ENCODE assay signal across 24 mouse cellular contexts in genomic region chr2:69382838-69383237, GRCm38 (mm10). TPM values are rescaled to one million over a fixed set of nuclear protein-coding genes. Genes with fewer than 3 reads are reported as not detected.
DNase-seq lines count a peak whose midpoint lies in the region; ATAC-seq and TF ChIP-seq lines count a peak whose summit lies in the region.
"Had no signal": no experiment of that assay in that cellular context is flagged by ENCODE, and none has a peak within 500 bp of the region (broad histone marks: within the 10 kb centered on the region; RNA-seq: fewer than 3 reads in every experiment).

No protein-coding gene starts in this region.

- 57% methylated on average over 5 of the region's 5 CpGs for WGBS in stomach, embryonic 14.5 days
- 87% methylated on average over 5 of the region's 5 CpGs for WGBS in hindbrain, postnatal 0 days

- H3K4me3 ChIP-seq in CH12.LX (replicated peaks in 1 of 3; ENCODE audit: low read depth in 2 of 3, low read length in 2 of 3, poor library complexity in 1 of 3) = no peak overlapping the region
- no peak overlapping the region for H3K4me3 ChIP-seq in stomach, embryonic 14.5 days (ENCODE audit: low read depth, low read length)
- H3K4me3 ChIP-seq in hindbrain, postnatal 0 days (ENCODE audit: low read length) = no peak overlapping the region
- H3K4me3 ChIP-seq: embryonic facial prominence, embryonic 12.5 days; heart, adult 2 months; heart, embryonic 15.5 days; hindbrain, embryonic 10.5 days had no signal

- TF ChIP-seq CTCF in CH12.LX (conservative IDR thresholded peaks at IDR 0.05 in 1 of 2, IDR thresholded peaks at IDR 0.05 in 1 of 2; ENCODE audit: low read depth in 2 of 2, low read length in 2 of 2) = no peak
- TF ChIP-seq CTCF in hindbrain, postnatal 0 days (IDR thresholded peaks at IDR 0.05; ENCODE audit: low read depth) = no peak

- TF ChIP-seq POLR2A in CH12.LX (IDR thresholded peaks at IDR 0.05; ENCODE audit: low read depth, low read length) = no peak

- TF ChIP-seq EP300 in CH12.LX (IDR thresholded peaks at IDR 0.05; ENCODE audit: low read length) = no peak

- H3K9ac ChIP-seq in CH12.LX (ENCODE audit: insufficient read depth, low read depth) = no peak overlapping the region
- no peak overlapping the region for H3K9ac ChIP-seq in stomach, embryonic 14.5 days (replicated peaks; ENCODE audit: low read depth, low read length)
- H3K9ac ChIP-seq in hindbrain, postnatal 0 days (replicated peaks; ENCODE audit: low read length) = no peak overlapping the region
- H3K9ac ChIP-seq: embryonic facial prominence, embryonic 12.5 days; heart, embryonic 15.5 days; hindbrain, embryonic 14.5 days had no signal

- intact Hi-C loops in left cerebral cortex, postnatal 25 days (cut with DNase I) = no loop called here

- DNase-seq in CH12.LX (ENCODE audit: extremely low read depth) = no peak
- no peak for DNase-seq in hindbrain, postnatal 0 days (ENCODE audit: low spot score)
- no peak for DNase-seq in spleen, adult 18-20 months
- DNase-seq in lung, postnatal 14 days = no peak
- no peak for DNase-seq in left cerebral cortex, postnatal 25 days (ENCODE audit: low spot score in 2 of 2)
- DNase-seq: adrenal gland, adult 2 months; adrenal gland, postnatal 25 days; cerebellum, adult 2 months; cerebellum, postnatal 14 days; gastrocnemius, postnatal 10 days; heart, adult 2 months; heart, postnatal 14 days had no signal

- H3K27ac ChIP-seq in CH12.LX (ENCODE audit: insufficient read depth, low read depth) = no peak overlapping the region
- no peak overlapping the region for H3K27ac ChIP-seq in stomach, embryonic 14.5 days (ENCODE audit: low read length)
- H3K27ac ChIP-seq in hindbrain, postnatal 0 days = no peak overlapping the region
- H3K27ac ChIP-seq: embryonic facial prominence, embryonic 12.5 days; heart, adult 2 months; heart, embryonic 15.5 days; hindbrain, embryonic 10.5 days; hindbrain, embryonic 14.5 days had no signal

- dilution Hi-C loops in CH12.LX (cut with MboI; ENCODE audit: extremely low pct_ligation_motif_present, extremely low pct_unique_long_range_greater_than_20kb, low sequenced_read_pairs) = no loop called here

- H3K9me3 ChIP-seq in CH12.LX (replicated peaks; ENCODE audit: low read length) = no peaks in the 10 kb centered on the region
- no peaks in the 10 kb centered on the region for H3K9me3 ChIP-seq in stomach, embryonic 14.5 days (ENCODE audit: control insufficient read depth, low read depth, low read length)
- no peaks in the 10 kb centered on the region for H3K9me3 ChIP-seq in hindbrain, postnatal 0 days (ENCODE audit: low read length)
- H3K9me3 ChIP-seq: embryonic facial prominence, embryonic 12.5 days; heart, embryonic 15.5 days; hindbrain, embryonic 10.5 days had no signal

- no peaks in the 10 kb centered on the region for H3K79me2 ChIP-seq in CH12.LX (replicated peaks; ENCODE audit: control insufficient read depth, extremely low read depth, insufficient read depth, poor library complexity, severe bottlenecking)

- in situ Hi-C loops in CH12.LX (cut with MboI; ENCODE audit: low pct_ligation_motif_present, low pct_unique_long_range_greater_than_20kb, low sequenced_read_pairs) = no loop called here

- no peaks in the 10 kb centered on the region for H3K36me3 ChIP-seq in CH12.LX (replicated peaks in 1 of 2; ENCODE audit: control insufficient read depth in 1 of 2, insufficient read depth in 1 of 2, low read length in 1 of 2)
- H3K36me3 ChIP-seq in stomach, embryonic 14.5 days (ENCODE audit: control insufficient read depth, insufficient read depth, low read length) = no peaks in the 10 kb centered on the region
- H3K36me3 ChIP-seq in hindbrain, postnatal 0 days (ENCODE audit: insufficient read depth, low read length) = no peaks in the 10 kb centered on the region
- H3K36me3 ChIP-seq: embryonic facial prominence, embryonic 12.5 days; heart, embryonic 15.5 days; hindbrain, embryonic 10.5 days had no signal

- peak; percentile 38 for ATAC-seq in granulocyte monocyte progenitor cell, adult 5-6 weeks (replicated peaks; ENCODE audit: poor library complexity, severe bottlenecking)
- peak; percentile 19 for ATAC-seq in megakaryocyte progenitor cell, adult 5-6 weeks (replicated peaks; ENCODE audit: poor library complexity)
- ATAC-seq in stomach, embryonic 14.5 days (ENCODE audit: insufficient number of reproducible peaks, insufficient read depth, low FRiP score, low read depth) = 0 out of 2 replicates have a peak, but pooled peaks have one; percentile 21
- no peak for ATAC-seq in hindbrain, postnatal 0 days
- ATAC-seq: forebrain, embryonic 16.5 days; Patski had no signal

- peaks cover 8 to 44% of the 10 kb centered on the region in 2 experiments for H3K4me1 ChIP-seq in CH12.LX (ENCODE audit: control insufficient read depth in 1 of 2, insufficient read depth in 2 of 2)
- H3K4me1 ChIP-seq in stomach, embryonic 14.5 days (ENCODE audit: control insufficient read depth, insufficient read depth, low read length) = no peaks in the 10 kb centered on the region
- H3K4me1 ChIP-seq in hindbrain, postnatal 0 days (ENCODE audit: insufficient read depth, low read length) = no peaks in the 10 kb centered on the region
- H3K4me1 ChIP-seq: embryonic facial prominence, embryonic 12.5 days; hindbrain, embryonic 10.5 days had no signal

- TF ChIP-seq RAD21 in CH12.LX (IDR thresholded peaks at IDR 0.05; ENCODE audit: low read depth, low read length) = no peak

- H3K27me3 ChIP-seq in CH12.LX (replicated peaks) = no peaks in the 10 kb centered on the region
- H3K27me3 ChIP-seq in stomach, embryonic 14.5 days (ENCODE audit: control insufficient read depth, insufficient read depth, low read length) = no peaks in the 10 kb centered on the region
- H3K27me3 ChIP-seq in hindbrain, postnatal 0 days (ENCODE audit: insufficient read depth, low read length) = no peaks in the 10 kb centered on the region
- H3K27me3 ChIP-seq: embryonic facial prominence, embryonic 12.5 days; heart, embryonic 15.5 days; Patski had no signal

- H3K4me2 ChIP-seq in CH12.LX (ENCODE audit: insufficient read depth, low read depth, poor library complexity, severe bottlenecking) = peak overlapping the region; percentile 6; the same call in 1 of the 2 replicates
- no peak overlapping the region for H3K4me2 ChIP-seq in stomach, embryonic 14.5 days (replicated peaks; ENCODE audit: low read depth, low read length)
- no peak overlapping the region for H3K4me2 ChIP-seq in hindbrain, postnatal 0 days (ENCODE audit: low read depth, low read length)
- H3K4me2 ChIP-seq: embryonic facial prominence, embryonic 12.5 days; heart, embryonic 11.5 days; heart, embryonic 15.5 days; hindbrain, embryonic 14.5 days had no signal

TF ChIP-seq in CH12.LX, 34 proteins besides CTCF, POLR2A, EP300 and RAD21:
- TF ChIP-seq NRF1 (IDR thresholded peaks at IDR 0.05; ENCODE audit: low read depth, low read length) = no peak
- no peak for TF ChIP-seq HCFC1 (IDR thresholded peaks at IDR 0.05; ENCODE audit: low read depth, low read length)
- no peak for TF ChIP-seq ZMIZ1 (IDR thresholded peaks at IDR 0.05; ENCODE audit: low read depth, low read length)
- no peak for TF ChIP-seq PAX5 (IDR thresholded peaks at IDR 0.05; ENCODE audit: low read length)
- TF ChIP-seq BHLHE40 (IDR thresholded peaks at IDR 0.05; ENCODE audit: low read depth, low read length) = no peak
- no peak for TF ChIP-seq MAZ (IDR thresholded peaks at IDR 0.05; ENCODE audit: low read depth, low read length)
- TF ChIP-seq E2F4 (IDR thresholded peaks at IDR 0.05; ENCODE audit: insufficient replicate concordance, low read depth, low read length) = no peak
- TF ChIP-seq GABPA (IDR thresholded peaks at IDR 0.05; ENCODE audit: insufficient replicate concordance, low read depth, low read length) = no peak
- TF ChIP-seq USF1 (IDR thresholded peaks at IDR 0.05; ENCODE audit: low read depth, low read length) = no peak

RNA-seq across cellular contexts. Expression of gene Dhrs9, which starts 2.6 kb away (rescaled TPM):
- total RNA-seq in CH12.LX (2012; rRNA removed) (not detected in 2 replicates), CH12.LX (2014; rRNA removed) (not detected in 2 replicates)
- polyA plus RNA-seq in CH12.LX (2012; ENCODE audit: insufficient read length, low read depth) = not detected in 2 replicates
- total RNA-seq in granulocyte monocyte progenitor cell, adult 5-6 weeks (2014; fragmentation: Nextera tagmentation) = 0.09 TPM in 1 of 2 replicates, not detected in the other
- 0.73 and 0.82 TPM in 2 replicates for total RNA-seq in granulocyte monocyte progenitor cell, adult 5-6 weeks (2017)
- total RNA-seq in megakaryocyte progenitor cell, adult 5-6 weeks (2015) = 0.69 and 1.3 TPM in 2 replicates
- 0.58 and 1.2 TPM in 2 replicates for total RNA-seq in megakaryocyte progenitor cell, adult 5-6 weeks (2017)
- 0.73 and 0.94 TPM in 2 replicates for polyA plus RNA-seq in stomach, embryonic 14.5 days (2014; fragmentation: Nextera tagmentation; extraction: Ambion mirVana)
- total RNA-seq in hindbrain, postnatal 0 days (2014; rRNA removed) = not detected in 2 replicates
- polyA plus RNA-seq in hindbrain, postnatal 0 days (2015; fragmentation: Nextera tagmentation; extraction: Ambion mirVana) = 0.04 TPM in 1 of 2 replicates, not detected in the other
- under 1 TPM in 1 of 2 experiments, not detected in 1; 0.09 TPM for total RNA-seq in left cerebral cortex, postnatal 25 days (2021)
- polyA plus RNA-seq: cerebellum, adult 2 months; cortical plate, adult 2 months; embryonic facial prominence, embryonic 12.5 days; forebrain, embryonic 11.5 days; forebrain, embryonic 16.5 days; heart, embryonic 11.5 days; hindbrain, embryonic 10.5 days; hindbrain, embryonic 14.5 days had no signal

RNA-seq across cellular contexts. Expression of gene Abcb11, which starts 40.4 kb away (rescaled TPM):
- not detected in 2 replicates for total RNA-seq in CH12.LX (2012; rRNA removed)
- 0.16 TPM in 1 of 2 replicates, not detected in the other for total RNA-seq in CH12.LX (2014; rRNA removed)
- polyA plus RNA-seq in CH12.LX (2012; ENCODE audit: insufficient read length, low read depth) = not detected in 2 replicates
- total RNA-seq in granulocyte monocyte progenitor cell, adult 5-6 weeks (2014; fragmentation: Nextera tagmentation) = not detected in 2 replicates
- total RNA-seq in granulocyte monocyte progenitor cell, adult 5-6 weeks (2017) = not detected in 2 replicates
- total RNA-seq in megakaryocyte progenitor cell, adult 5-6 weeks (2015) = not detected in 2 replicates
- total RNA-seq in megakaryocyte progenitor cell, adult 5-6 weeks (2017) = not detected in 2 replicates
- 0.20 TPM in 1 of 2 replicates, not detected in the other for polyA plus RNA-seq in stomach, embryonic 14.5 days (2014; fragmentation: Nextera tagmentation; extraction: Ambion mirVana)
- not detected in 2 replicates for total RNA-seq in hindbrain, postnatal 0 days (2014; rRNA removed)
- polyA plus RNA-seq in hindbrain, postnatal 0 days (2015; fragmentation: Nextera tagmentation; extraction: Ambion mirVana) = 0.10 TPM in 1 of 2 replicates, not detected in the other
- total RNA-seq in left cerebral cortex, postnatal 25 days (2021) = not detected
- total RNA-seq: heart, adult 2 months; heart, postnatal 14 days had no signal
- polyA plus RNA-seq: adrenal gland, adult 2 months; cerebellum, adult 2 months; cortical plate, adult 2 months; embryonic facial prominence, embryonic 12.5 days; forebrain, embryonic 11.5 days; heart, adult 2 months; heart, embryonic 11.5 days; heart, embryonic 15.5 days had no signal
